Mouse (Mus musculus) erythroblast, adult 5-6 weeks (primary cell): ENCODE measurements around the gene Dlg3. TPM values are rescaled to one million over a fixed set of nuclear protein-coding genes. Genes with fewer than 3 reads are reported as not detected.

Experiments used
- ATAC-seq: replicated peaks from 2 replicates; pipeline ENCODE4 v1.8.0; 2016; ENCODE audit warnings: moderate number of reproducible peaks, mild to moderate bottlenecking, moderate TSS enrichment, inconsistent platforms; ENCODE audit not compliant: poor library complexity, low FRiP score, severe bottlenecking
- total RNA-seq, 2 experiments: library from RNA; stranded (forward) in 1 of 2; stranded (reverse) in 1 of 2; fragments of 150-400 nt in 1 of 2; fragments of 200-764, 138-1000 nt in 1 of 2; gene quantifications; 2 replicates each; pipeline versions ENCODE4 v1.2.3 to v1.2.4; 2015 to 2017; ENCODE audit warnings: low replicate concordance in 2 of 2

Dlg3 gene
- total RNA-seq, 2 experiments from 2014 or later: 0.34 TPM; not detected in 1

GRCm38 (mm10) chrX:100796041-100796740 lies 28.7 kb downstream of the Dlg3 start:
- ATAC-seq: no peak

- no peak for ATAC-seq
These were observed 29.2 kb downstream of the Dlg3 start for GRCm38 (mm10) chrX:100796741-100797090.

GRCm38 (mm10) chrX:100797370-100797769 lies 29.8 kb downstream of the Dlg3 start:
- no peak for ATAC-seq

- no peak for ATAC-seq
These were observed 30.5 kb downstream of the Dlg3 start for GRCm38 (mm10) chrX:100797851-100798527.

GRCm38 (mm10) chrX:100800643-100801042 lies 33.1 kb downstream of the Dlg3 start:
- ATAC-seq: no peak

GRCm38 (mm10) chrX:100802034-100802433 lies 34.5 kb downstream of the Dlg3 start:
- ATAC-seq: no peak

GRCm38 (mm10) chrX:100811129-100811528 lies 43.6 kb downstream of the Dlg3 start:
- ATAC-seq: no peak

- no peak for ATAC-seq
These were observed 46.6 kb downstream of the Dlg3 start for GRCm38 (mm10) chrX:100814139-100814538.

GRCm38 (mm10) chrX:100815766-100816165 lies 48.2 kb downstream of the Dlg3 start:
- ATAC-seq: no peak

GRCm38 (mm10) chrX:100818681-100819080 lies 51.2 kb downstream of the Dlg3 start:
- no peak for ATAC-seq

- no peak for ATAC-seq
These were observed 53.6 kb downstream of the Dlg3 start for GRCm38 (mm10) chrX:100821149-100821548.

- ATAC-seq: no peak
These were observed 58.0 kb downstream of the Dlg3 start for GRCm38 (mm10) chrX:100825557-100825956.

GRCm38 (mm10) chrX:100832806-100833205 lies 65.3 kb downstream of the Dlg3 start:
- ATAC-seq: no peak

- no peak for ATAC-seq
These were observed 71.7 kb downstream of the Dlg3 start for GRCm38 (mm10) chrX:100839211-100839610.

Other genes starting within 250 kb of the Dlg3 start
- gene Dgat2l6, start 242.9 kb upstream of the Dlg3 start, total RNA-seq (2015; ENCODE audit: low replicate concordance): not detected in 2 replicates
- gene Dgat2l6, start 242.9 kb upstream of the Dlg3 start, total RNA-seq (2017; ENCODE audit: low replicate concordance): not detected in 2 replicates
- not detected in 2 replicates for gene Awat1, start 195.5 kb upstream of the Dlg3 start, total RNA-seq (2015; ENCODE audit: low replicate concordance)
- not detected in 2 replicates for gene Awat1, start 195.5 kb upstream of the Dlg3 start, total RNA-seq (2017; ENCODE audit: low replicate concordance)
- gene P2ry4, start 172.9 kb upstream of the Dlg3 start, total RNA-seq (2015; ENCODE audit: low replicate concordance): not detected in 2 replicates
- gene P2ry4, start 172.9 kb upstream of the Dlg3 start, total RNA-seq (2017; ENCODE audit: low replicate concordance): 0.14 TPM in 1 of 2 replicates, not detected in the other
- gene Arr3, start 162.2 kb upstream of the Dlg3 start, total RNA-seq (2015; ENCODE audit: low replicate concordance): not detected in 2 replicates
- not detected in 2 replicates for gene Arr3, start 162.2 kb upstream of the Dlg3 start, total RNA-seq (2017; ENCODE audit: low replicate concordance)
- 17.3 and 25.9 TPM in 2 replicates for gene Kif4, start 142.0 kb upstream of the Dlg3 start, total RNA-seq (2015; ENCODE audit: low replicate concordance)
- gene Kif4, start 142.0 kb upstream of the Dlg3 start, total RNA-seq (2017; ENCODE audit: low replicate concordance): 32.5 and 45.0 TPM in 2 replicates
- 31.6 and 33.2 TPM in 2 replicates for gene Pdzd11, start 141.2 kb upstream of the Dlg3 start, total RNA-seq (2015; ENCODE audit: low replicate concordance)
- 7.6 and 10.2 TPM in 2 replicates for gene Pdzd11, start 141.2 kb upstream of the Dlg3 start, total RNA-seq (2017; ENCODE audit: low replicate concordance)
- gene Gdpd2, start 37.8 kb upstream of the Dlg3 start, total RNA-seq (2015; ENCODE audit: low replicate concordance): not detected in 2 replicates
- 4.2 TPM in 1 of 2 replicates, not detected in the other for gene Gdpd2, start 37.8 kb upstream of the Dlg3 start, total RNA-seq (2017; ENCODE audit: low replicate concordance)